Mouse (Mus musculus) kidney, adult 10 weeks (tissue): Measurements from ENCODE around the gene Tex11. TPM values are rescaled to one million over a fixed set of nuclear protein-coding genes. Genes with fewer than 3 reads are reported as not detected.

Source experiments
- polyA plus RNA-seq: library from polyadenylated mRNA; stranded (reverse); fragments of 350-450 nt; fragmentation: Illumina TruSeq; extraction: RNeasy Lipid Tissue Mini Kit (QIAGEN cat#74804); gene quantifications from one replicate; pipeline ENCODE4 v1.2.3, GENCODE M21; 2014; ENCODE audit warnings: low read depth, low replicate concordance

Gene Tex11
- polyA plus RNA-seq = not detected

DNA sequence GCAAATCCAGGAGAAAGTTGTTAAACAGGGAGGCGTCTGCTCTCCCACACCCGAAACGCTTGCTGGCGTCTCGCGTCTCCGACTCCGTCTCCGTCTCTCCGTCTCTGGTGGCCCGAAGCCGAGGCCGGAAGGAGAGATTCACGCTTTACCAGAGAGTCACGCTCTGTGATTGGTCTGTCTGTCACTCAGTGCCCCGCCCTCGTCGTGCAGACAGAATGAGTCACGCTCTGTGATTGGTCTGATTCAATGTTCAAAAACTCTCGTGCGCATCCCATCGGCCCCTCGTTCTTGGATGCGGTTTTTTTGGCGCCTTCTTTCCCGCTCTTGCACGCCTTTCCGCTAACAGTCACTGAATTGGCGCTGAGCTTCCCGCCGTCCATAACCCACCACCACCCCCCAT, at the start of gene Tex11:
TSS of gene Tex11 (minus strand) at position 127 of the 400 bp plus-strand sequence.

DNA sequence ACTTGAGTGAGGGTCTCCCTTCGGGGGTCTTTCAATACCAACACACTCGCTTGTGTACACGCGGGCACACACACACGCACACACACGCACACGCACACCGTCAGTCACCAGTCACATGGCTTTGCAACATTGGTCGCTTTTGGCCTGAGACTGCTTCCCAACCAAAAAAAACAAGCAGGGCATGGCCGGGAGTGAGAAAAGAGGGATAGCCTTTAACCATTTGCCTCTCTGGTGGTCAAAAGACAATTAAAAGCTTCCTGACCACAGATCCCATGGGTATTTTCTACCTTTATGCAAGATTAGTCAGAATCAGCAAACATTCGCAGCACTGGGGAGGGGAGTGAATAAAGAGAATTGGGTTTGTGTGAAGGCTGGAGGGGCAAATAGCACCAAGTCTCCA, 26.5 kb upstream of the Tex11 start, which contains the start of gene Slc7a3:
TSS of gene Slc7a3 (minus strand) at position 101 of the 400 bp plus-strand sequence.

Other genes with a start within 250 kb of the Tex11 start
- gene Slc7a3, start 26.4 kb upstream of the Tex11 start, polyA plus RNA-seq = 0.44 TPM
- gene Snx12, start 162.9 kb upstream of the Tex11 start, polyA plus RNA-seq = 38.9 TPM
- 12.3 TPM for gene Foxo4, start 194.9 kb upstream of the Tex11 start, polyA plus RNA-seq
- not detected for gene Gm614, start 204.3 kb upstream of the Tex11 start, polyA plus RNA-seq
- gene Il2rg, start 208.6 kb upstream of the Tex11 start, polyA plus RNA-seq = 8.2 TPM
- not detected for gene Gm20489, start 209.4 kb upstream of the Tex11 start, polyA plus RNA-seq
- 3.2 TPM for gene Med12, start 214.4 kb upstream of the Tex11 start, polyA plus RNA-seq
- gene Nlgn3, start 239.5 kb upstream of the Tex11 start, polyA plus RNA-seq = not detected